Mouse (Mus musculus): ENCODE measurements around the gene Gm9507. TPM values are rescaled to one million over a fixed set of nuclear protein-coding genes. Genes with fewer than 3 reads are reported as not detected.
"Not testable (repeated sequence)": the region's sequence is repeated elsewhere in the genome, so short reads cannot be mapped to it uniquely, and the experiment has no call there.

Gm9507 gene
- polyA plus RNA-seq, 1 experiment: not detected

- no peak for TF ChIP-seq CTCF (IDR thresholded peaks at IDR 0.05; ENCODE audit: insufficient read depth, low read depth, low read length)
- TF ChIP-seq POLR2A (IDR thresholded peaks at IDR 0.05; ENCODE audit: insufficient read depth, low read depth, low read length): no peak
- Histone ChIP-seq H3K4me3 (ENCODE audit: insufficient read depth, low read depth, low read length) (no peak overlapping the region), H3K4me1 (ENCODE audit: control insufficient read depth, insufficient read depth, low read length) (no peaks in the 10 kb centered on the region), H3K27ac (ENCODE audit: insufficient read depth, low read depth, low read length) (no peak overlapping the region)
- WGBS: 99% methylated on average over 4 of the region's 4 CpGs
Measured at GRCm38 (mm10) chr10:77818523-77818922, 6.9 kb upstream of the Gm9507 start.

- WGBS: 35% methylated on average over 5 of the region's 5 CpGs
- TF ChIP-seq POLR2A (IDR thresholded peaks at IDR 0.05; ENCODE audit: insufficient read depth, low read depth, low read length) (no peak), CTCF (IDR thresholded peaks at IDR 0.05; ENCODE audit: insufficient read depth, low read depth, low read length) (no peak)
- H3K4me1 ChIP-seq (ENCODE audit: control insufficient read depth, insufficient read depth, low read length): no peaks in the 10 kb centered on the region
- no peak overlapping the region for H3K4me3 ChIP-seq (ENCODE audit: insufficient read depth, low read depth, low read length)
- H3K27ac ChIP-seq (ENCODE audit: insufficient read depth, low read depth, low read length): no peak overlapping the region
Measured at GRCm38 (mm10) chr10:77815514-77815913, 3.9 kb upstream of the Gm9507 start.

GRCm38 (mm10) chr10:77814382-77814781 is 2.7 kb upstream of the Gm9507 start, which contains the start of gene Gm2696:
Gene Gm2696 (plus strand): TSS chr10:77814682.
- Histone ChIP-seq H3K27ac (ENCODE audit: insufficient read depth, low read depth, low read length) (no peak within 1 kb of the TSS), H3K4me3 (ENCODE audit: insufficient read depth, low read depth, low read length) (no peak within 1 kb of the TSS), H3K4me1 (ENCODE audit: control insufficient read depth, insufficient read depth, low read length) (no peaks in the 10 kb centered on the region)
- WGBS: 59% methylated on average over 4 of the region's 4 CpGs
- TF ChIP-seq POLR2A (IDR thresholded peaks at IDR 0.05; ENCODE audit: insufficient read depth, low read depth, low read length) (no peak), CTCF (IDR thresholded peaks at IDR 0.05; ENCODE audit: insufficient read depth, low read depth, low read length) (no peak)

GRCm38 (mm10) chr10:77804095-77804494 is 7.5 kb downstream of the Gm9507 start:
- Histone ChIP-seq H3K4me3 (ENCODE audit: insufficient read depth, low read depth, low read length) (no peak overlapping the region), H3K27ac (ENCODE audit: insufficient read depth, low read depth, low read length) (no peak overlapping the region), H3K4me1 (ENCODE audit: control insufficient read depth, insufficient read depth, low read length) (no peaks in the 10 kb centered on the region)
- 87% methylated on average over 3 of the region's 3 CpGs for WGBS
- TF ChIP-seq CTCF (IDR thresholded peaks at IDR 0.05; ENCODE audit: insufficient read depth, low read depth, low read length): no peak
- TF ChIP-seq POLR2A (IDR thresholded peaks at IDR 0.05; ENCODE audit: insufficient read depth, low read depth, low read length): no peak

GRCm38 (mm10) chr10:77798921-77799508 is 12.6 kb downstream of the Gm9507 start, which contains the start of gene Gm19668:
Gene Gm19668 (minus strand): TSS chr10:77799133.
- peaks cover 3% of the 10 kb centered on the region; the same call in 1 of the 2 replicates for H3K4me1 ChIP-seq (ENCODE audit: control insufficient read depth, insufficient read depth, low read length)
- WGBS: 68% methylated on average over 8 of the region's 8 CpGs
- TF ChIP-seq CTCF (IDR thresholded peaks at IDR 0.05; ENCODE audit: insufficient read depth, low read depth, low read length): no peak
- TF ChIP-seq POLR2A (IDR thresholded peaks at IDR 0.05; ENCODE audit: insufficient read depth, low read depth, low read length): no peak
- no peak within 1 kb of the TSS for H3K4me3 ChIP-seq (ENCODE audit: insufficient read depth, low read depth, low read length)
- H3K27ac ChIP-seq (ENCODE audit: insufficient read depth, low read depth, low read length): no peak within 1 kb of the TSS

- not testable (repeated sequence) for H3K4me3 ChIP-seq (ENCODE audit: insufficient read depth, low read depth, low read length); H3K27ac ChIP-seq (ENCODE audit: insufficient read depth, low read depth, low read length); H3K4me1 ChIP-seq (ENCODE audit: control insufficient read depth, insufficient read depth, low read length)
- 68% methylated on average over 3 of the region's 3 CpGs for WGBS
Measured at GRCm38 (mm10) chr10:77798164-77798920, 13.3 kb downstream of the Gm9507 start.

- Histone ChIP-seq H3K4me3 (ENCODE audit: insufficient read depth, low read depth, low read length) (no peak overlapping the region), H3K4me1 (ENCODE audit: control insufficient read depth, insufficient read depth, low read length) (peaks cover 3% of the 10 kb centered on the region; the same call in 1 of the 2 replicates), H3K27ac (ENCODE audit: insufficient read depth, low read depth, low read length) (no peak overlapping the region)
- no peak for TF ChIP-seq POLR2A (IDR thresholded peaks at IDR 0.05; ENCODE audit: insufficient read depth, low read depth, low read length)
- TF ChIP-seq CTCF (IDR thresholded peaks at IDR 0.05; ENCODE audit: insufficient read depth, low read depth, low read length): no peak
- WGBS: 53% methylated on average over 3 of the region's 3 CpGs
Measured at GRCm38 (mm10) chr10:77797677-77798076, 14.0 kb downstream of the Gm9507 start.

GRCm38 (mm10) chr10:77794976-77795375 is 16.7 kb downstream of the Gm9507 start, which contains the start of gene Gm9639:
Gene Gm9639 (minus strand): TSS chr10:77795076.
- no peak for TF ChIP-seq POLR2A (IDR thresholded peaks at IDR 0.05; ENCODE audit: insufficient read depth, low read depth, low read length)
- no peak for TF ChIP-seq CTCF (IDR thresholded peaks at IDR 0.05; ENCODE audit: insufficient read depth, low read depth, low read length)
- H3K4me3 ChIP-seq (ENCODE audit: insufficient read depth, low read depth, low read length): no peak within 1 kb of the TSS
- 73% methylated on average over 2 of the region's 2 CpGs for WGBS
- no peak within 1 kb of the TSS for H3K27ac ChIP-seq (ENCODE audit: insufficient read depth, low read depth, low read length)
- H3K4me1 ChIP-seq (ENCODE audit: control insufficient read depth, insufficient read depth, low read length): peaks cover 3% of the 10 kb centered on the region; the same call in 1 of the 2 replicates

GRCm38 (mm10) chr10:77788621-77789020 is 23.0 kb downstream of the Gm9507 start:
- no peak for TF ChIP-seq CTCF (IDR thresholded peaks at IDR 0.05; ENCODE audit: insufficient read depth, low read depth, low read length)
- no peak for TF ChIP-seq POLR2A (IDR thresholded peaks at IDR 0.05; ENCODE audit: insufficient read depth, low read depth, low read length)
- WGBS: 85% methylated on average over 2 of the region's 2 CpGs
- no peaks in the 10 kb centered on the region for H3K4me1 ChIP-seq (ENCODE audit: control insufficient read depth, insufficient read depth, low read length)
- H3K4me3 ChIP-seq (ENCODE audit: insufficient read depth, low read depth, low read length): no peak overlapping the region
- no peak overlapping the region for H3K27ac ChIP-seq (ENCODE audit: insufficient read depth, low read depth, low read length)

GRCm38 (mm10) chr10:77787876-77788275 is 23.8 kb downstream of the Gm9507 start, which contains the start of gene Gm7137:
Gene Gm7137 (minus strand): TSS chr10:77788200.
- H3K27ac ChIP-seq (ENCODE audit: insufficient read depth, low read depth, low read length); H3K4me3 ChIP-seq (ENCODE audit: insufficient read depth, low read depth, low read length); H3K4me1 ChIP-seq (ENCODE audit: control insufficient read depth, insufficient read depth, low read length): not testable (repeated sequence)
- WGBS: 56% methylated on average over 1 of the region's 1 CpGs

GRCm38 (mm10) chr10:77783396-77783795 is 28.2 kb downstream of the Gm9507 start:
- 93% methylated on average over 3 of the region's 3 CpGs for WGBS
- not testable (repeated sequence) for H3K27ac ChIP-seq (ENCODE audit: insufficient read depth, low read depth, low read length); H3K4me3 ChIP-seq (ENCODE audit: insufficient read depth, low read depth, low read length); H3K4me1 ChIP-seq (ENCODE audit: control insufficient read depth, insufficient read depth, low read length)

GRCm38 (mm10) chr10:77782442-77782841 is 29.2 kb downstream of the Gm9507 start, which contains the start of gene Gm3250:
Gene Gm3250 (minus strand): TSS chr10:77782542.
- H3K4me3 ChIP-seq (ENCODE audit: insufficient read depth, low read depth, low read length); H3K27ac ChIP-seq (ENCODE audit: insufficient read depth, low read depth, low read length); H3K4me1 ChIP-seq (ENCODE audit: control insufficient read depth, insufficient read depth, low read length): not testable (repeated sequence)
- WGBS: 75% methylated on average over 1 of the region's 1 CpGs

GRCm38 (mm10) chr10:77776844-77777243 is 34.8 kb downstream of the Gm9507 start, which contains the start of gene Gm7138:
Gene Gm7138 (minus strand): TSS chr10:77776944.
- not testable (repeated sequence) for H3K27ac ChIP-seq (ENCODE audit: insufficient read depth, low read depth, low read length); H3K4me3 ChIP-seq (ENCODE audit: insufficient read depth, low read depth, low read length); H3K4me1 ChIP-seq (ENCODE audit: control insufficient read depth, insufficient read depth, low read length)
- WGBS: 70% methylated on average over 1 of the region's 1 CpGs
